Comparison of ENCODE assay signal across 12 mouse cellular contexts in the genomic region with DNA sequence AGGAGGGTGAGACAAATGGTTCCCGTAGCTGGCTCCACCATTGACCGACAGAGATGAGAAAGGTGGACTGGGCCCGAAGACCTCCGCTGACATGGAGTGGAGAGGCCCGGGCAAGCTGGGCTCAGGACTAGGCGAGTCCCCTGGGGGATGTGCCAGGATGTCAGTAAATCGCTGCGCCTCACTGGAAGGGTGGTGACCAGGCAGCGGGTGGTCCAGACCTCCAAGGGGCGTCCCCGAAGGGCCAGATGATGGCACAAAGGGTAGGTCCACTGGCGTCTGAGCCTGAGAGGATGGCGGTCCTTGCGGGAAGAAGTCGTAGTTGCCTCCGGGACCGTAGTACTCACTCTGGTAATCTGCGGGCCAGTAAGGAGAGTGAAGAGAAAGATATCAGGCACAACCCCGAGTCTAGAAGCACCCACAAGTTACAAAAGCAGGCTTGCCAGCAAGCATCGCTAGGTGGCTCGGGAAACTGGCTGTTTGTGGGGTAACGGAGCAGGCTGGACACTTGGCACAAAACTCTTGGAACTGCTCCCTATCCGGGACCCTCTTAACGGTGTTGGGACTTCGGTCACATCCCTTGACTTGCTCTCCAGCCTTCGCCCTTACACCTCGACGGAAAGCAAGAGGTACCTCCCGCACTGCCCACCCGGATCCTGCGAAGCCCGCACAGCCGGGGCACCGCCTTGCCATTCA. TPM values are rescaled to one million over a fixed set of nuclear protein-coding genes. Genes with fewer than 3 reads are reported as not detected.
DNase-seq lines count a peak whose midpoint lies in the region; ATAC-seq lines count a peak whose summit lies in the region.
"Had no signal": no experiment of that assay in that cellular context is flagged by ENCODE, and none has a peak within 500 bp of the region (broad histone marks: within the 10 kb centered on the region; RNA-seq: fewer than 3 reads in every experiment).

No protein-coding gene starts in this region.

- H3K4me1 ChIP-seq in limb, embryonic 15.5 days = peaks cover 19% of the 10 kb centered on the region

- DNase-seq in cerebellum, adult 18-20 months = peak; percentile 22 to 48
- DNase-seq in cerebellum, adult 11-12 months = no peak
- peak; percentile 9 for DNase-seq in retina, embryonic 14.5 days (ENCODE audit: low spot score)
- DNase-seq in retina, postnatal 1 day = no peak
- DNase-seq in adrenal gland, adult 18-20 months (ENCODE audit: low spot score in 2 of 2) = no peak
- no peak for DNase-seq in adrenal gland, postnatal 10 days
- no peak for DNase-seq in gastrocnemius, postnatal 4 days (ENCODE audit: low spot score in 2 of 2)
- DNase-seq: gastrocnemius, postnatal 10 days; lung, postnatal 36 days; thymus, postnatal 36 days had no signal

- H3K9ac ChIP-seq in limb, embryonic 15.5 days = no peak overlapping the region

- no peaks in the 10 kb centered on the region for H3K36me3 ChIP-seq in limb, embryonic 15.5 days

- H3K4me3 ChIP-seq in limb, embryonic 15.5 days = peak overlapping the region; percentile 8; the same call in 1 of the 2 replicates

- ATAC-seq in limb, embryonic 15.5 days (ENCODE audit: insufficient number of reproducible peaks, low FRiP score, low TSS enrichment, low read depth) = no peak

- H3K4me2 ChIP-seq in limb, embryonic 15.5 days = no peak overlapping the region

- H3K27me3 ChIP-seq in limb, embryonic 15.5 days = peaks cover 91% of the 10 kb centered on the region

- no peaks in the 10 kb centered on the region for H3K9me3 ChIP-seq in limb, embryonic 15.5 days

- no peak overlapping the region for H3K27ac ChIP-seq in limb, embryonic 15.5 days

- 6% methylated on average over 34 of the region's 34 CpGs for WGBS in limb, embryonic 15.5 days

RNA-seq across cellular contexts. Expression of gene Lhx1, which starts 5.6 kb away (rescaled TPM):
- 0.09 TPM in 1 of 2 replicates, not detected in the other for polyA plus RNA-seq in limb, embryonic 15.5 days (2015; fragmentation: Nextera tagmentation; extraction: Ambion mirVana)
- not detected for total RNA-seq in adrenal gland, adult 18-20 months (2021)
- under 1 TPM in 1 of 2 experiments, not detected in 1; 0.15 TPM for total RNA-seq in adrenal gland, postnatal 10 days (2021)
- total RNA-seq in gastrocnemius, postnatal 4 days (2021) = not detected
- total RNA-seq: common myeloid progenitor, adult 5-6 weeks; gastrocnemius, postnatal 10 days had no signal

RNA-seq across cellular contexts. Expression of gene Aatf, which starts 6.4 kb away (rescaled TPM):
- polyA plus RNA-seq in limb, embryonic 15.5 days (2015; fragmentation: Nextera tagmentation; extraction: Ambion mirVana) = 49.4 and 51.5 TPM in 2 replicates
- total RNA-seq in adrenal gland, adult 18-20 months (2021) = 10 to 100 TPM; 19.8 to 21.6 TPM
- 10 to 100 TPM; 18.1 to 22.5 TPM for total RNA-seq in adrenal gland, postnatal 10 days (2021)
- total RNA-seq in gastrocnemius, postnatal 4 days (2021) = 10 to 100 TPM; 19.6 to 20.7 TPM

Comparison
In these comparisons a context has a peak if more than half of its experiments do, and no peak if none do; other contexts are left out.
1. DNase-seq: peak in cerebellum, adult 18-20 months (2 of 2) and retina, embryonic 14.5 days (single experiment); none in cerebellum, adult 11-12 months (single experiment), retina, postnatal 1 day (single experiment), adrenal gland, adult 18-20 months (0 of 2), adrenal gland, postnatal 10 days (single experiment) and gastrocnemius, postnatal 4 days (0 of 2).